Mouse (Mus musculus) c-Kit-positive CD71-negative TER-119-negative erythroid progenitor cells, embryonic 14.5 days (primary cell): ENCODE measurements at regions not wholly inside any gene's neighbourhood (a gene's known extent, or its start where the extent isn't known, plus 50 kb on each side); places are given as distances from the start of the nearest gene placed in this dataset.

Source experiments
- DNase-seq: peaks from one replicate; pipeline ENCODE4 v3.0.0-alpha.2; 2013; ENCODE audit warnings: low read depth

- DNase-seq: peak; percentile 12
Measured at GRCm38 (mm10) chr5:51840638-51841329, 273.3 kb upstream of the Ppargc1a start.

DNA sequence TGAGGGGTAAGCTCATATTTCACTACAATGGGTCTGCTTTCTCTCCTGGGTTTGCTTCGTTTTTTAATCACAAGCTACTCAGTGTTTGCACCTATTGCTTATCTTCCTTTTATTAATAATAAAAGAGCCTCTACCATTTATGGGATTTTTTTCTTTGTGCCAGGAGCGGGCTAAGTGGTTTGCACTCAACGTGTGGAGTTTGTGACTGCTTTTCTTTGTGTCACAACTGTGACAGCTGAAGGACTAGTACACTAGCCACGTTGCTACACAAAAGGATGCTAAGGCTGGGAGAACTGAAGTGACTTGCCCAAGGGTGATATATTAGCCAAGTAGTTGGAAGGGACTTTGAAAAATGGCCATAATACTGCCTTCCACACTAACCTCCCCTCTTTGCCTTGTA is 271.8 kb upstream of the Ppargc1a start:
- DNase-seq: no peak

GRCm38 (mm10) chr5:51830551-51830950 is 263.0 kb upstream of the Ppargc1a start:
- DNase-seq: no peak

DNA sequence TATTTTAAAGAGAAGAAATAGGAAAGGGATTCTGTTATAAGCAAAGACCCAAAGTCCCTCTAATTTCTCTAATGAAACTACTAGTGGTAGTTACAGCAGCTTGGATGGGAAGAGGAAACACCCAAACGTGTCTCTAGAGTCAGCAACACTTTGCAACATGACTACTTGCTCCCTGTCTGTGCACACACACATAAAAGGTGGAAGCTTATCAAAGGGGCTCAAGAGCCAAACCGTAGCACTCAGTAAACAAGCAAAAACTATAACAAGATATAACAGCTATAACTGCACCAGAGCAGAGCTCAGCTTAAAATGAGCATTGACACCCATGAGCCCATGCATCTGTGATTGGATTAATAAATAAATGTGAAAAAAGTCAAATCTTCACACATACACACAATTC is 262.5 kb upstream of the Ppargc1a start:
- DNase-seq: no peak

DNA sequence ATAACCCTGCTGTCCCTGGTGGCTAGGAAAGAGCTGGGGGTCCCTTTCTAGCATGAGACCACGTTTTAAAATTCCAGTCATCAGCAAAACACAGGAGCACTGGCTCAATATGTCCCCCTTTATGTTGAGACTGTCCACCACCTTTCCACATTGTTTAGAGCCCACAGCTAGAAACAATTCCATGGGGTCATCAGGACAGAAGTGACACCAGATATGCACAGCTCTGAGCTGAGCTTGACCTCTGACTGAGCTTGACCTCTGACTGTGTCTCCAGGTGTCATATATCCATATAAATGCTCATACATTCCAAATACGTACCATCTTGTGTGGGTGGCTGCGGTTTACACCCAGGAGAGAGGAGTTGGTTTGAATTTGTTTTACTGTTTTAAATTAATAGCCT is 262.1 kb upstream of the Ppargc1a start:
- no peak for DNase-seq

DNA sequence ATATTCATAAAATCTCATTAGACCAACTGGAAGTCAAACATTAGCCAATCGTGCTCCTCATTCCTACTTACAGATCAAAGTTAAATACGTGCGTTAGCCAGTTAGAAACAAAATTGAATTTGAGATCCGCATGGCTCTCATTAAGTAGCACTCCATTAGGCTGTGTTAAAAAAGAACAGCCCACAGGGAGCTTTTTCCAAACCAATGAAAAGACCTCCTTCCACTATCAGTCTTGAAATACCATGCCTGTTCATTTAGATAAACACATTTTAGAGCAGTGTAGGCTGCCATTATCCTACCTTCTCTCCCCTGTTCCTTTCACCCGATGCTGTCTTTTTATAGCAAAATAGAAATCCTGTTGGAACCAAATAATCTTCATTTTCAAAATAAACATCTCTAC is 261.5 kb upstream of the Ppargc1a start:
- no peak for DNase-seq

DNA sequence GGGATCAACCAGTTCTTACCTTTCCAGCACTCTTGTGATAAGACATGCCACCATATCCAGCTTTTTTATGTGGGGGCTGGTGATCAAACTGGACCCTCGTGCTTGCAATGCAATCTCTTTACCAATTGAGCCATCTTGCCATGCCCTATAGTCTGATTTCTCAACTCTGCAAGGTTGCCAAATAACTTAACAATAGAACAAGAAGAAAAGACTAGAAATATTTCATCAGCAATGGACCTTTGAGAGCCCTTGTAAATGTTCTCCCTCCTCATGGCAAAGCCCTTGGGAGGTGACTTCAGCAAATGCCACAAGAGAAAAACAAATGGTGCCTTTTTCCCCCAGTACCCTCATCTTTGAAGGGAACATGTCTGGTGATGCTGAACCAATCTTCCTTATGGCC is 258.7 kb upstream of the Ppargc1a start:
- DNase-seq: no peak

- DNase-seq: no peak
Measured at GRCm38 (mm10) chr5:51825584-51826088, 258.1 kb upstream of the Ppargc1a start.

DNA sequence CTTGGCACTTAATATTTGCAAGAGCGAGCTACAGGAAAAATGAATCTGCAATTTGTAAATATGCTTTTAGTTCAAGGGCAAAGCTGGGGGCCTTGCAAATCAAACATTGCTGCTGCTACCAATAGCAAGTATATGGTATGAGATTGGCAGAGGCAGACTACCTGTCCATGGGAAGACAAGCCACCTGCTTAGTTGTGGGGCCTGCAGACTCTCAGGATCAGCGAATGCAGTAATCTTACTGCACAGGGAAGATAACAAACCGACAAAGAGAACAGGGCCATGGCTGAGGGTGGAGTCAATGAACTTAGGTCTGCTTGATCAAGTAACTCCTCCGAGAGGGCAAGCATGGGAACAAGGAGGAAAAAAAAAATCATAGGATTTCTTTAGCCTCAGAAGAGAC is 257.2 kb upstream of the Ppargc1a start:
- no peak for DNase-seq

DNA sequence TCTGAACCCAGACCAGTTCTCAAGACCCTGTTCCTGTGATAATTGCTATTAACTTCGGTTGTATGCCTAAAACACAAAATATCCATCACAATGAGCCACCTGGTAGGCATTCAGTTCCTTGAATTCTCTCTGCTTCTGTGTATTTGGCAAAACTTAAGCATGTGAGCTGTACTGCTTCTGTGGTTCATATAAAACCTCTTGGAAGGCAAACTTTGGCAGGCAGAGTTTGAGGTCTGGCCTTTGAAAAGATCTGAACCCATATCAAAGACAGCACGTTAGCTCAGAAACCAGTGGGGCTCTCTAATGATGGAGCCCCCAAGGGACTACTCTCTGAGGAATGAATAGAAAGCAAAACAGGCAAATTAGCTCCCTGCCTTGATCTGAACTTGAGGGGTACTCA is 256.1 kb upstream of the Ppargc1a start:
- no peak for DNase-seq

- no peak for DNase-seq
Measured at GRCm38 (mm10) chr5:51816258-51816657, 248.7 kb upstream of the Ppargc1a start.

DNA sequence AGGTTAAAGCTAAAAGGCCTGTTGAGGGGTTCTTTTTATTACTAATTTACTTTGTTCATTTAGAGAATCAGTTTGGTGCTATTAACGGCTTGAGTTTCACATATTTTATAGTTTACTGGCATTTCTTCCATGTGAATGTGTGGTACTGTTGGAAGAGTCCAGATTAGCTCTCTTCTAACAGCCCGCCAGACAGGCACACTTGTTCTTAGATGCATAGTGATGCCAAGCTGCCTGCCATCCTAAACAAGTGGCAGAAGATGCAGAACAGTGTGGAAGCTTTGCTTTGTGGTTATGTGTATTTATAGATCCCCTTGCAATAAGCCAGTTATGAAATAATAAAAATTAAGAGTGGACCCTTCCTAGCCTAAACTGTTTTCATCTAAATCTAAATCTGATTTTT is 244.2 kb upstream of the Ppargc1a start:
- no peak for DNase-seq

DNA sequence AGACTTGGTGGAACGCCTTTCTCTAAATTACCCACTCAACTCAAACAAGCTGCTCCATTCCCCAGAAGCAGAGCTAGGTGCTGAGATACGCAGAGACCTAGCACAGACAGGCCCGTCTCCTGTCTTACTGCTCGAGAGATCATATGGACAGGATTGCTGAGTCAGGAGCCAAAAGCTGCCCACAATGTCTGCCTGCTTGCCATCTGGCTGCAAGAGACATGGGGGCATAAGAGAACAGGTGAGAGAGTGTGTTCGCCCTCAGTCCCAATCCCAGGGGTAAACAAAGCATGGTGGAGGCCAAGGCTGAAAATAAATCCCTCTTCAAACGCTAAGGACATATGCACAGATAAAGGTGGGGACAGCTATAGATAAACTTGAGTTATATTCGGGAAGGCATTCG is 234.0 kb upstream of the Ppargc1a start:
- no peak for DNase-seq

DNA sequence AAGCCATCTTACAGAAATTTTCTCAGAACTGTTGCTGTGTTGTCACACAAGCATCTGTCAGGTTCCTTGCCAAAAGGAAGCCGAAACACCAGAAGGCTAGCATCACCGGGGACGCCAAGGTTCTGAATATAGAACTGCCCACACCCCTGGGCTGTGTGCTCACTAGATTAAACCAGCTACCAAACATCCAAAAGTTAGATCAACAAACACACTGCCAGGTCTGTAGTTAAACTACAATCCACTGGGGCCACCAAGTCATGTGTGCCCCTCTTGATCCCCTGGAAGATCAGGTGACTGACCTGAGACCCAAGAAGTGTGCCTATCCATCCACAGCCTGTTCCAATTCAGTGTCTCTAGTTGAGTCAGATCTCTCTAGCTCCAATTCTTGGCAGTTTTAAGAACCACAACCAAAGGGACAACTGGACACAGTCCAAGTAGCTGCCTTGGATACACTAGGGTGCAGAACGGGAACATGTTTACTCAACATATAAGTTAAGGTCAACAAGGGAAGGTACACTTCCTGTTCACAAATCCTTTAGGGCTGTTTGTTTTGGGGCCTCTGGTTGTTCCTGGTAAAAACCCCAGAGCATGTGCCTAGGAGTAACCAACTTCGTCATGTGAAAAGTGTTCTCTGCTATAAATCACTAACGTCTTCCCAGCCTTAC is 232.0 kb upstream of the Ppargc1a start:
- no peak for DNase-seq

GRCm38 (mm10) chr5:51794097-51794496 is 226.6 kb upstream of the Ppargc1a start:
- DNase-seq: no peak

- DNase-seq: no peak
Measured at GRCm38 (mm10) chr5:51792950-51793349, 225.4 kb upstream of the Ppargc1a start.

DNA sequence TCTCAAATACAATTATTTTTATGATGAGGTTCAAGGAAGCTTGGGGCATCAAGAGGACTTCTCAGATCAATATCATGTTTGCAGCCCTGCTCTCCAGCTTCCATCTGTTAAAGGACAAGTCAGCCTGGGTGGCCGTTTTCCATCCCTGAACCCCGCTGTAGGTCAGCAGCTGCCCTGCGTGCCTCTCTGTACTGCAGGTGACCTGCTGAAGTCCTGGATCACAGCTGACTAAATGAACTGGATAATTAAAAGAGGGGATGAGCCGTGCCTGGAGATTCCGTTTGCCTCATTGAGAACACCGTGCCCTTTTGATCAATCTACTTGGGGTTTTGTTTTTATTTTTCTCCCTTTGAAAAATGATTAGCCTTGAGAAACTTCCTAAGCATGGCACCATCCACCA is 221.2 kb upstream of the Ppargc1a start:
- DNase-seq: no peak

DNA sequence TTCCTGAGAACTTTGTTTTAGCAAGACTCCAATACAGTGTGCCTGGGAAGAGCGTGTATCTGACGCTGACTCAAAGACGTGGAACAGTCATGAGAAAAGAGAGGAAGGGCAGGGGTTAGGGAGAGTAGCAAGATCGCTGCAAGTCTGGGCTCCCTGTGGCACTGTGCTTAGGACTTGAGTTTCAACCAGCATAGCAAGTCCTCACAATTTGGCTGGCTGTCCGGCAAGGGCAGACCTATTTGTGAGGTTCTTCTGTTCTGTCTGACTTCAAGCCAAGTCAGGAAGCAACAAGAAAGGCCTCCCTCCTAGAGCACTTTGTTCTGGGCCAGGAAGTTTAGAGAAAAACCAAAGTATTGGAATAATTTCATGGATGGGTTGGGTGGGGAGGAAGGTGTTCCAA is 216.0 kb upstream of the Ppargc1a start:
- DNase-seq: no peak

DNA sequence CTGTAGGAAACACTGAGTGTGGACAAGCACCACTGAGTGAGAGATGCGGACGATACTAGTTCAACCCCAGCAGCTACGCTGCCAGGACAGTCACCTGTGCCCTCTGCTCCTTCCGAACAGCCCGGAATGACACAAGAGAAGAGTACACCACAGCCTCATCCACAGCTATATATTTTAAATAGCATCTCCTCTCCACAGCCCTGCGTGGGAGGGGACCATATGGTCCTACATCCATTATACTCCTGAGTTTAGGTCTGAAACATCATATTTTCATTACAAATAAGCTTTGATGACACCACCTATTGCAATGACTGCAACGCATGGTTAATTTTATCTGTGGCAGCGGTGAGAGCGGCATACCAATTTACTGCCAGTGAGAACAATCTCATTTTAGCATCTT is 215.6 kb upstream of the Ppargc1a start:
- DNase-seq: no peak

- no peak for DNase-seq
Measured at GRCm38 (mm10) chr5:51775502-51776145, 208.1 kb upstream of the Ppargc1a start.

- DNase-seq: no peak
Measured at GRCm38 (mm10) chr5:51771655-51772054, 204.1 kb upstream of the Ppargc1a start.

DNA sequence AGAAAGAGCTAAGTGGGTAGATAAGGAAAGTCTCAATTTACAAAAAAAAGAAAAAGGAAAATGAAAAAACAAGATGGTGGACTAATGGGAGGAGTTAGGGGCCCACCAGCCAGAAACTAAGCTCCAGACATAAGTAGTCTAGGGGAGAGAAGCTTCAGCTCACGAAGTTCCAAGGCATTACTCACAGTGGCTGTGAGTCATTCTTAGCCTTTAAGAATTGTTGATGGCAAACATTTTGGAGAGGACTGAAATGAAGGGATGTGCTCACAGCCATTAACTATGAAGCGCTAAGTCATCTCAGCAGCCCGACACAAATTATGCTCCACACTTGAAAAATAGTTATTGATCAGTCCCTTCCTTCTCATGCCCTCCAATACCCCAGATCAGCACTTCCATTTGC is 198.6 kb upstream of the Ppargc1a start:
- no peak for DNase-seq

- DNase-seq: no peak
Measured at GRCm38 (mm10) chr5:51764416-51764815, 196.9 kb upstream of the Ppargc1a start.
